Mouse (Mus musculus) kidney, adult 8-10 months (tissue): ENCODE results near the gene 1700028J19Rik.
"Not testable (repeated sequence)": the region's sequence is repeated elsewhere in the genome, so short reads cannot be mapped to it uniquely, and the experiment has no call there.

Experiments
- DNase-seq, 2 experiments: peaks; one replicate each; pipeline ENCODE4 v3.0.0; 2022

Gene 1700028J19Rik

DNA sequence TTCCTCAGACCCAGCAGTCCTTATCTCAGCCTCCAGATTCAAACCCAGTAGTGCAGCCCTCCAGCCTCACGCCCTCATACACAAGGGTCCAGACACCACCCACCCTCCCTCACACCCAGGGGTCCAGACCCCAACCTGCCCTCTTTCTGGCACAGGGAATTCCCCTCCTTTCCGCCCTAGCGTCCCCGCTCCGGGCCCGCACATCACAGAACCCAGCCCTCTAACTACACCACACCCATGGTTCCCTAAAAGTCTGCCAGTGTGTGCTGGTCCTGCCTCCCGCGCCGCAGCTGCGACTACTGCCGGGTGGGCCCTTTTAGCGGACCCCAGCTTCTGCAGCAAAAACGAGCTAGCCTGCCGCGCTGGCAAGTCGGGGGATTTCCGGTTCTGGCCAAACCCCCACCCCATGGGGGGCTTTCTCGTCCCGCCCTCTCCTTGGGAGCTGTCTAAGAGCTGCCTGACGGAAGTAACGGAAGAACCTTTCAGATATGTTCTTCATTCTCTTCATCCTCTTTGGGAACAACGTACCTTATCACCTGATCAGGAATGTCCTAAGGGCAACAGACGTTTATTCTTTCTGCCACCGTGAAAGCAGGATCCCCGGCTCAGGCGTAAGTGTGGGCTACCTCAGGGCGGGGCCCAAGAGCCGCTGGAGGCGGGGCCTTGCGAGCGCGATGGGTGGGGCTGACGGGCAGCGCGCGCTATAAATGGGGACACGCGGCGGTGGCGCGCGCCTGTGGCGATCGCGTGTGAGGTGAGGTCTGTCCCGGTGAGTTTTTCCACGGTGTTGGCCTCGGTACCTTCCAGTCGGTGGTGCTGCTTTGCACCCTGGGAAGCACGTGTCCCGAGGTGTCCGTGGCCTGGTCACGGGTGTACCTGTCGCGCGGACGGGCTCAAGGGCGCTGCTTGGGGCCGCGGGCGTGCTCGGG, at the start of gene 1700028J19Rik, which contains the start of gene 2410002F23Rik:
1700028J19Rik (minus strand) TSS at position 641 of the 929 bp plus-strand sequence.
2410002F23Rik (plus strand) TSS at position 668 of the 929 bp plus-strand sequence.
- peak; percentile 88 to 89 for DNase-seq

DNA sequence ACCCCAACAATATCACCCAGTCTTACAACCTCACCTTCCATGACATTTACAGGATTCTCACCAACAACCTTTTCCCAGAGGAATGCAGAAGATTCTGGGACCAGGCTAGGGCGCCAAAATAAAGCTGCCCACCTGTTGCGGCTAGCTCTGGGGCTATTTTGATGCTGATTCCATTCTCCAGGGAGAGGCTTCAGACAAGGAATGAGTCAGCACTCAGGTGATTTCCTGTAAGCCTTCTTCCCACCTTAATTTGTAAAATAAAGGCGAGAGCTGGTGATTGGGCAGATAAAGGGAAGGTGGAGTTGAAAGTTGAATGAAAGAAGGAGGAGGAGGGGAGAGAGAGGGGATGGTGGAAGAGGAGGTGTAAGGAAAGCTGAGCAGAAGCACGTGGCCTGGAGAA, 44.9 kb upstream of the 1700028J19Rik start:
- no peak for DNase-seq

DNA sequence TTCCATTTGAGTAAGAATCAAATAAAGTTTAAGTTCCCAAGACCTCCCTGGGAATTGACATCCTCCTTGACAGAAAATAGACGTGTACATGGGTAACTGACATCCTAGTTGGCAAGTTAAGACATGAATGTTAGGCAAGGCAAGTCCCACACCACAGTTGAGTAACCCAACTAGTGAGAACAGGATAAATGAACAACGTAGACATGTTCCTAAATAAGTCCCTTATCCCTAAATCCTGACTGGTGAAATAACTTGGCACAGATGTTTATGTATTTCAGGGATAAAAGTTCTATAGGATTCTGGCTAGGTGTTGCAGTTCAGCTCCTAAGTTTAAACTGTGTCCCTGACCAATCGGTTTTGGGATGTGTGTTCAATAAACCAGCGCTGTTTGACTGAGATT, 44.5 kb upstream of the 1700028J19Rik start:
- DNase-seq: no peak

DNA sequence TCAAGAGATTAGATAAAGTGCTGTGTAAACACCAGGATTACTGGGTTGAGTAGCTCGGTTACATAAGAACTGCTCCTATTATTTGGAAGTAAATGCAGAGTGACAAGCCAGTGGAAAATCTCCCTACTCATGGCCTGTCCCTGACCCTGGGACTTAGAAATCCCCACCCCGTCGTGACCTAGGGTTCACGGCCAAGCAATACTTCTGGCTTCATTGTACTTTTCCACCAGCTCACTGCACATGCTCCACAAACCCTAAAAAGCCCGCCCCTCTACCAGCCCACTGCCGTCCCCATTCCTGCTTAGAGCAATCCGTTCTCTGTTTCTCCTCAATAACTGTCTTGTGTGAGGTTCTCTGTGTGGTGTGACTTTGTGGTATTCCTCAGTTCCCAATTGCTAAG, 41.3 kb upstream of the 1700028J19Rik start:
- no peak for DNase-seq

DNA sequence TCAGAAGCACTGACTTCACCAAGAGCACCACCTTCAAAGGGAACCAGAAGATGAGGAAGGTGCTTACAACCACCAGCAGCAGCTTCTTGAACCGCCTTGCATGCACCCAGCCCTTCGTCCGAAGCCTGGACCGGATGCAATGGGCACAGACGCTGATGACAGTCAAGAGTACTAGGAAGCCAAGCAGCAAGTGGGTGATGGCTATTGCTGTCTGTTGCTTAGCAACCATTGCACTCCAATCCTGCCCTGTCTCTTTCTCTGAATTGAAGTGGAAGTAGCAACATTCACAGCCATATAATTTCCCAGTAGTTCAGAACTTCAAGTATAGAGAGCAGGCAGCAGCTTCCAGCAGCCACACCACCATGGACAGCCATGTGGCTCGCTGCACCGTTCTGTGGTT, 35.1 kb upstream of the 1700028J19Rik start:
- DNase-seq: no peak

DNA sequence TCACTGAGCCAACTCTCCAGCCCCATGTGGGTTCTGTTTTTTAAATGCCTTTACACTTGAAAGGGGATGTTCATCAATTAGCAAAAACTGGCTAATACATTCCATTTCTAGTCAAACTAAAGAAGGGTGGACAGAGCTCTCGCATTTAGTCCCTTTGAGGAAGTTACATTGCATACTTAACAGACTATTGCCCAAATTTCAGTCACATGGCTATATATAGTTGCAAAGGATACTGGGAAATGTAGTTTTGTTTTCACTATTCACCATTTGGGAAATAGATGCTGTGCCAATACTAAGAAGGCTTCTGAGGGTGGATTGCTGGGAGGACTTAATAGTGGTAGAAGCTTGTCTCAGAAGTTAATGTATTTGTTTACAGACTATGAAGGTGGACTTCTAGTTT, 34.5 kb upstream of the 1700028J19Rik start:
- DNase-seq: no peak

DNA sequence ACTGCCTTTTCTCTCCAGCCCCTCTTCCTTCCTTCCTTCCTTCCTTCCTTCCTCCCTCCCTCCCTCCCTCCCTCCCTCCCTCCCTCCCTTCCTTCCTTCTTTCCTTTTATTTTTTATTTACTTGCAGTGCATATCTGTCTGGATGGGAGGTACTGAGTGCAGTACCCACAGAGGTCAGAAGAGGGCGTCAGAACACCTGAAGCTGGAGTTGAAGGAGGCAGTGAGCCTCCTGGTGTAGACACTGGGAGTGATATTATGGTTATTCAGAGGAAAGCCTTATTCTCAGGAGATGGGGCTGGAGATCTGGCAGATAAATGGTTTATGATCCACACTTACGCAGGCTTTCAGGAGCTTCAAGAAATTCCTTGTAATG, 30.7 kb upstream of the 1700028J19Rik start:
- peak in 1 of 2 experiments; percentile 57 for DNase-seq

DNA sequence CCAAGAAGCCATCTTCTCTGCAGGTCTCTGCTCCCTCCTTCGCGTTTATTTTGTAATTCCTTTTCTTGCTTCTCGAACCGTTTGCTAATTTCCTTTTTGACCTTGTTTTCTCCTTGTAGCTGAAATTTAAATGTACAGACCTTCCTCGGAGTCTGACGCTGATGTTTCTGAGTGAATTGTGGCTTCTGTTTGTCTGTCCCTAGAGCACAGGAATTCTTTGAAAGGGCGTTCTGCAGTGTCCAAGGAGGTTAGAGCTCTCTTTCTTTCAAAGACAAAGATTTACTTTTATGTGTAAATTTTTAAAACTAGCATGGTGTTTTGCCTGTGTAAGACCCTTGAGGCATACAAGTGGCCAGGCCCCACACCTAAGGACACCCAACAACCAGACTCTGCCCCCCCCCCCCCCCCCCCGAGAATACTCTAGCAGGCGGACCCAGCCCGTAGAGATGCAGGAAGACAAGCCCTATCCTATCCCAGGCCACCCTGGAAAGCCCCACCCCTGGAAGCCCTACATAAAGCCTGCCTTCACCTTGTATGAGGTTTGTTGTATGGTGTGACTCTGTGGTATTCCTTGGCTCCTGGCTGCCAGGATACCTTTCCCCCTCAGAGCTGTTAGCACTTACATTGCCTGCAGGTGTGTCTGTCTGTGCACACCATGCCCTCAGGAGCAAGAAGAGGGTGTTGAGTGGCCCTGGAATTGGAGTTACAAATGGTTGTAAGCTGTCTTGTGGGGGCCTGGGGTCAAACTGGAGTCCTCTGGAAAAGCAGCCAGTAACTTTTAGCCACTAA, 30.2 kb upstream of the 1700028J19Rik start:
- DNase-seq: no peak

DNA sequence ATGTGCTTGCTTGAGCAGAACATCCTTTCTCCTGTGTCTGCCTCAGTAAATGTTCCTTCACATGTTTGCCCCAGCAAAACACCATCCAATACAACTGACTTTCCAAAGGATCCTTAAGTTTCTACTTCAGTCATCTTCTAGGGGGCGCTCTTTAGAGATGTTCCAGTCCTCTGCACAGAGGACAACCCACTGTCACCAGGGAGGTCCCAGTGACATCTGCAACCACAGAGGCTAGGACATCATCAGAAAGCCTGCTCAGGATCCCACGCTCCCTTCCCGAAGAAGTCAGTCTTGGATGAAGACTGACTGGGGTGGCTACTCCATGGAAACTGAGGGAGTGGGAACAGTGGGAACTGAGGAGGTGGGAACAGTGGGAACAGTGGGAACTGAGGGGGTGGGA, 29.1 kb upstream of the 1700028J19Rik start:
- no peak for DNase-seq

DNA sequence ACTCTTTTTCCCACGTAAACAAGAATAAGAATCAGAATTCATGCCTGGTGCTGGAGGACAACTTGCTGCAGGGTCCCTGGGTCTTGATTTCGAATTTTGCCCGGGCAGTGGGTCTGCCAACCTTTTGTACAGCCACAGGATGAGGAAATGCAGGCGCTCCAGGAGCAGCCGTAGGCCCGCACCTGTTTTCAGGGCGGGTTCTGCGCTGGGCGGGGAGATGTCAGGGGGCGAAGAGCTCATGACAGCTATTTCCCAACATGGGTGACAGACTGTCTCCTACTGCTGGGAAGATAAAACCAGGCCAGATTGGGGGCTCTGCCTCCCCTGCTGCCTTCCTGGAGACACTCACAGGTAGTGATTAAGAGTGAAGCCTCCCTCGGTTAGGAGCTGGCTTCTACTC, 27.6 kb upstream of the 1700028J19Rik start:
- DNase-seq: no peak

DNA sequence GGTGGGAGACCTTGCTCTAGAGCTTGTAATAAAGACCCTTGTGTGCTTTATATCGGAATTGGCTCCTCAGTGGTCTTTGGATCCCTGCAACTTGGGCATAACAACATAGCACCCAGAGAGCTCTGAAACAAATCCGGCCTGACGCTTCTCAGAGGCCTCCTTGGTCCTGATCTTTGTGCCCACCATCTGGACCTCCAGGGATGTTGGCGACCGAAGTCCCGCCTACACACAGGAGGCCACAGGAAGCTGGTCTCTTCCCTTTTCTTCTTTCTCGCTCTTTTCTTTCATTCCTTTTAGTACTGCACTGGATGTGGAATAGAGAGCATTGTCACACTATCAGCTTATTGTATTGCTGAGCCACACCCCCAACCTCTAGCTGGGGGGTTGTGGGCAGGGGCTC, 27.0 kb upstream of the 1700028J19Rik start:
- DNase-seq: no peak

DNA sequence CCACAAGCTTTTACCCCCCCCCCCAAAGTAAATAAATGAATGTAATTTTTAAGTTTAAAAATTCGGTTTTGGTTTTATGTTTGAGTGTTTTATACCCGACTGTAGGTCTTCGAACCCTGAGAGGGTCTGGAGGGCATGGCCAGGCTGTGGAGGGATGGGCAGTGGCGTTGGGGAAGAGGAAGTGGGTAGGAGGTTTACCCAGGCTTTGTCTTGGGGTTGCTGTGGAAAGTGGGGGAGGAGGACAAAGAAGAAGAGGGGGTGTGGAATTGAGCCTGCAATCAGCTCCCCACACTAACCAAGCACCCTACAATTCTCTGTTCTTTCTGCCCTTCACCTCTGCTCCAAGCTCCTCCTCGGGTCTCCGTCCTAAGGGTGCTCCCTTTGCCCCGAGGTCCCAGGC, 26.1 kb upstream of the 1700028J19Rik start:
- no peak for DNase-seq

DNA sequence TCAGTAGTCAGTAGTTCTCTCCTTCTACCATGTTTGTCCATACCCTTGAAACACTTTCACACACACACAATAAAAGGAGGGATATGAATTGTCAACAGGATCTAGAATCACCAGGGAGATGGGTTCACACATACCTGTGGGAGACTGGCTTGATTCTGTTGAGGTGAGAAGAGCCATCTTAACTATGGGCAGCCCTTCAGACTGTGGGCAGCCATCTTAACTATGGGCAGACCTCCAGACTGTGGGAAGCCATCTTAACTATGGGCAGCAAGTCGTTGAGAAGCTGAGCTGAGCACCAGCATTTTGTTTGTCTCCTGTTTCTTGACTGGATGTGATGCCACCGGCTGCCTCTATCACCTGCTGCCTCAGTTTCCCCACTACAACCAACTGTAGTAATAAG, 24.8 kb upstream of the 1700028J19Rik start:
- no peak for DNase-seq

DNA sequence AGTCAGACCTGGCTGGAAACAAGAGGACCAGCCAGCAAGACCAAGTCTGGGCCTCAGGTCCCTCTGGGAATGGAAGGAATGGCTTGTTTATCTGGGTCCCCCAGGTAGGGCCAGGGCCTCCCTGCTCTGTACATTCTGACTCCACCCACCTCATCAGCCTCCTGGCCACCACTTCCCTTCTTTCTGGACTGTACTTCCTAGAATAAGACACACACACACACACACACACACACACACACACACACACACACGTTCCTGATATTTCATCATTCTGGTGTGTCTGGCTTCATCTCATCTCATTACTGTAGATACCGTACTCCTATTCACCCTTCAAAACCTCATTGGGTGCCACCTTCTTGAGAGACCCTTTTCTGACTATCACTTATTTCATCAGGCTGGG, 22.9 kb upstream of the 1700028J19Rik start:
- no peak for DNase-seq

DNA sequence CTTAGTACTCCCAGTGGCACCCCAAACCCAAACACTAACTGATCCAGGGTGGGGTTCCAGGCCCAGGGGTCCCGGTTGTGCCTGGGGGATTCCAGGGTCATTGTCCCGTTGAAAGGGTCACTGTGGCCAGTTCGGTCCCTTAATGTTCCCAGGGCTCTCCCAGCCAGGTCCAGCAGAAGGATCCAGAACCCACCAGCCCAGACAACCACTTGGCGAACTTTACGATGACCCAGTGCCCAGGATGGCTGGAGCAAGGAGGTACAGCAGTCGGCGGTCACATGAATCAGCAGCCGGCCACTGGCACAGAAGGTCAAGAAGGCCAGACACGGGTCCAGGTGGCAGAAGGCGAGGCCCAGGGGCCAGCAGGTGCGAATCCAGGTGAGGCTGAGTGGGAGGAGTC, 21.6 kb upstream of the 1700028J19Rik start:
- DNase-seq: no peak

DNA sequence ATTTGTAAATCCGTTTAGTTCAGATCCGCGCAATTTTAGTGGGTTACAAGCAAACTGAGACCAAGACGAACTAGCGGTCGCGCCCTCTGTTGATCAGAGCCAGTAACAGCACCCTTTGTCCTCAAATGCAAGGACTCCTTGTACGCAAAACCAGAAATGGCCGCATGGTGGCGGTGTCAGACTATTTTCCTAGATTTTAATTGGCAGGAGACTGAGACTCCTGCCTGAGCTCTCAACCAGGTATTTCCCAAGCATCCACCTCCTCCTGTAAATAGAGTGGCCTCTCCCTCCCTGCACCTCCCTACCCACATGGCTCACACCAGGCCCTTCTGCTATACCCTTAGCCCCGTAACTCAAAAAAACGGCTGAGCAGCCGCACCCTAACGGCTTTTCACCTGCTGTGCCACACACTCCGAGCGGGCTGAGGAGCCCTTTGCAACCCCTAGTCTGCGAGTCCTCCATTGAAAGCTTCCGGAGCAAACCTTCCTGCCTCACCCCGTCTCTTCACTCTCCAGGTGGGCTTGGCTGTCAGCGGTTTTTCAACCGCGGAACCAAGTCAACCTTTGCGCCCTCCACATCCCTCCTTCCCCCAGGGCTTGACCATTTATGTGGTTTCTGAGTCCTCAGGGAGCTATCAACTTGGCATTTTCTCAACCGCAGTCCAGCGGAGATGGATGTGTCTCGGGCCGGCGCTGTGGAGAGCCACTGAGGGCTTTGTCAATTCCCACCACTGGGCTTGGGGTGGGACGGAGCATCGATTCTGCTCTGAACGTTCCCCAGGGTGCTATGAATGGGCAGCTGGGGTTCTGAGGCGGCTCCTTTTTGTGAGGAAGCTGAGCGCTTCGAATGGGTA, 16.5 kb upstream of the 1700028J19Rik start:
- peak; percentile 89 to 97 for DNase-seq

DNA sequence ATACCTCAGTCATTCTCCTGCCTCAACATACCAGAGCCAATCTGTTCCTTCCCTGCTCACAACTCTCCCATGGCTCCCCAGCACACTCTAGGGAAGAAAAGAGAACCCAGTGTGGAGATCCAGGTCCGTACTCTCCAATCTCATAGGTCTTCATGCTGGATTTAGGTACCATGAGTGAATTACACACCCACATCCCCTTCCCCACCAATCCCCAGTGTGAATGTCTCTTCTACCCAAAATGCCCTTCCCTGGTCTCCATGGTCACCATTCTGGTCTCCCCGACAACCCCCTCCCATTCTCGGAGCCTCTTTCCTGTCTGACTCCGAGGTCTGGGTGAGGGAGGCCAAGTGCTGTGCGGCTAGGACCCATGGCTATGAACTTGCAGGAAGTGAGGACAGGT, 14.7 kb upstream of the 1700028J19Rik start, which contains the start of gene Gm15517:
Gm15517 (plus strand) TSS at position 301 of the 400 bp plus-strand sequence.
- DNase-seq: no peak

DNA sequence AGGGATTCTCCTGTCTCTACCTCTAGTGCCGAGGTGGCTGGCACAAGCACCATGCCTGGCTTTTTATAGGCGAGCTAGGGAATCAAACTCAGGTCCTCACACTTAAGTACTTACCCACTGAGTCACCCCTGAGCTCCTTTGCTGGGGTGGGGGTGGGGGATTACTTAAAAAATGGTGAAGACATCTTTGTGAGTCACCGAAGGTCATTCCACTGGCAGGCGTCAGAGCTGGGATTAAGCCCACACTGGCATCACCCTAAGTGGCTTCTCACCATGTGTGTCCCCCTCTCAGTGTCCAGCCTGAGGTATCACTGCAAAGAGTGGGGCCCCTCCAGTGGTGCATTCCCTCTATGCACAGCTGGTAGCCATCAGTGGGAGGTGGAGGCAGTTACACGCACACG, 13.9 kb upstream of the 1700028J19Rik start:
- DNase-seq: no peak

DNA sequence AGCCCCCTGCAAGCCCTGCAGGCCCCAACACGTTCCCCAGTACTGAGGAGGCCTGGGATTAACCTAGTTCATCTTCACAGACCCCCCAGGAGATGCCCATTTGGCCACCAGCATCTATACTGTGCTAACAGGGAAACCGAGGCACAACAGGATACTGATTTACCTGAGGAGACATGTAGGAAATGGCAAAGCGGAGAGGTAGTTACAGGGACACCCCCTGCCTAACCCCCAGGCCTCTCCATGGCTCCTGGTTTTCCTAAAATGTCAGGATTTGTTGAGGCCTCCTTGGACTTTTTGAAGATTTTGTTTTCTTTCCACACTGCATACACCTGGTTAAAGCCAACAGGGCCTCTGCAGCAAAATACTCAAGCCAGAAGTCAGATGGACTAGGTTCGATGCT, 10.8 kb upstream of the 1700028J19Rik start, which contains the start of gene Acp4:
Acp4 (minus strand) TSS at position 101 of the 400 bp plus-strand sequence.
- no peak for DNase-seq

DNA sequence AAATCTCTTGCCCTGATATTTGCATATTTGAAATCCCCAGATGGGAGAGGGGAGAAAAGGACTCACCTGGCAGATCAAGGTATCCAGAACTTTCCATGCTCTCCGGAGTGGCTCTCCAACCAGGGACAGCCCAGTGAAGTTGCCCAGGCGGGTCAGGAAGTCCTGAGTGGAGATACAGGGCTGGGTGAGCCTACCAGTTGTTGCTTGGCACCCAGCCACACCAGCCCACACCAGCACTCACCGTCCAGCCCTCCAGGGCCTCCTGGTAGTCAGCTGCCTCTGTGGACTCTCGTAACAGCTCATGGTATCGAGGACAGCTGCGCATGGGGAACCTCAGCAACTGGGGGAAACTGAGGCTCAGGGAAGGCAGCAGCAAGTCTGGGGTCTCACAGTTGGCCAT, 8.4 kb upstream of the 1700028J19Rik start:
- DNase-seq: no peak

DNA sequence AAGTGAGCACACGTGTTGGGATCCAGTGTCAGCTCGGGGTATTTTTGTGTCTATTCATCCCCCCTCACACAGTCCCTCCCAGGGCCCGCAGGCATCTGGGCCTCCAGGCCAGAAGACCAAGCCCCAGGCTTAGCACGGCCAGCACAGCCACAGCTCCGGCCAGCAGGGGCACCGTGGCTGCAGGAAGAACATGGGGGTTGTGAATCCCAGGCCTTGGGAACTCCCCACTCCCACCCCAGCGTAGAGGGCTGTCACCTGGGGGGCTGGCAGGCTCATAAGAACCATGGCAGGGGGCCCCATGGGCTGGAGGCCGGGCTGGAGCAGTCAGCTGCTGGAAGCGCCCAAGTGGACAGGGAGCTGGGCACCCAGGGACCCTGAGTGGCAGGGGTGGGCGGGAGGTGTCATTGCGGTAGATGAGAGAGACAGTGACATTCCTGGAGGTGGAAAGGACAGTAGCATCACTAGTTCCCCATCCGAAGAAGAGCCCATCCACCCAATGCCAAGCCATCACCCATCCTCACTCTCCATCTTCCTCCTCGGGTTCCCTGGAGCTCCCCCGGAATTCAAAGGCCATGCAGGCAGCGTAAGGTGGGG, 6.6 kb upstream of the 1700028J19Rik start:
- no peak for DNase-seq

DNA sequence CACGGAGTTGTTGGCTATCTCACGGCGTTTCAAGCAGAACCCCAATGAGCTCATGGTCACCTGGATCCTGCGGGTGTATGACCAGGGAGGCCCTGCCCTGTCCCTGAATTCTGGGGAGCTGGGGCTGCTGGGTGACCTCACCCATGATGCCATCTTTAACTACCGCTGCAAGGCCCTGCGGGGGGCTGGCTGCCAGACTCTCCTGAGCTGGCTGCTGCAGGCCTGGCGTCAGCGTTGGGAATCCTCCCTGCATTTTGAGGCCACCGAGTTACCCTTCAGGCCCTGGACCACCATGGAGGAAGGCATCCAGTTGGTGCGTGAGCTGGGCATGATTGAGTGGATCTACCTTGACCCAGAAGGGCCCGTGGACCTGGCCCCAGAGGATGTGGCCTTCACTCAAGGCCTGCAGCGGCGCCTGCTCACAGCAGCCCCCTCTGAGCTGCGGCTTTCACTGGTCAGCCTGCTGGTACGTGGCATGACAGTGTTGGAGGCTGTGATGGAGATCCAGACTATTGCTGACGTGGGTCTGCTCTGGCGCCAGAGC, 4.3 kb upstream of the 1700028J19Rik start:
- DNase-seq: not testable (repeated sequence)
